Mouse (Mus musculus): Measurements from ENCODE around the gene Rab5if.
"Not testable (repeated sequence)": the region's sequence is repeated elsewhere in the genome, so short reads cannot be mapped to it uniquely, and the experiment has no call there.

Rab5if gene

GRCm38 (mm10) chr2:156886084-156886631 lies 23.2 kb downstream of the Rab5if start:
- CTCF ChIA-PET: no interaction called here

GRCm38 (mm10) chr2:156887017-156887416 lies 24.1 kb downstream of the Rab5if start, which contains the start of gene Sla2:
Gene Sla2 (minus strand): TSS chr2:156887192.
- CTCF ChIA-PET: interaction anchor here (0.6 kb wide), 1 partner anchor 47 kb away, joined by 4 read pairs; no protein-coding TSS in a partner anchor

GRCm38 (mm10) chr2:156888490-156888889 lies 25.6 kb downstream of the Rab5if start:
- CTCF ChIA-PET: no interaction called here

GRCm38 (mm10) chr2:156892240-156892639 lies 29.3 kb downstream of the Rab5if start:
- CTCF ChIA-PET: no interaction called here

- CTCF ChIA-PET: no interaction called here
These were observed 29.9 kb downstream of the Rab5if start for GRCm38 (mm10) chr2:156892821-156893220.

- CTCF ChIA-PET: interaction anchor here (0.6 to 0.7 kb wide), 5 partner anchors 32 to 1969 kb away, joined by 3 to 11 read pairs (median 3); no protein-coding TSS in a partner anchor
These were observed 31.8 kb downstream of the Rab5if start for GRCm38 (mm10) chr2:156894496-156895265.

- CTCF ChIA-PET: no interaction called here
These were observed 33.5 kb downstream of the Rab5if start for GRCm38 (mm10) chr2:156896384-156896914.

GRCm38 (mm10) chr2:156897034-156897433 lies 34.1 kb downstream of the Rab5if start:
- CTCF ChIA-PET: interaction anchor here (0.6 kb wide), 1 partner anchor 970 kb away, joined by 3 read pairs; no protein-coding TSS in a partner anchor

GRCm38 (mm10) chr2:156898374-156898773 lies 35.4 kb downstream of the Rab5if start:
- CTCF ChIA-PET: no interaction called here

GRCm38 (mm10) chr2:156899184-156899583 lies 36.3 kb downstream of the Rab5if start:
- CTCF ChIA-PET: no interaction called here

GRCm38 (mm10) chr2:156901344-156901743 lies 38.4 kb downstream of the Rab5if start:
- CTCF ChIA-PET: interaction anchor here (0.6 kb wide), 1 partner anchor 183 kb away, joined by 3 read pairs; no protein-coding TSS in a partner anchor

GRCm38 (mm10) chr2:156901883-156902282 lies 39.0 kb downstream of the Rab5if start:
- CTCF ChIA-PET: no interaction called here

GRCm38 (mm10) chr2:156902411-156902810 lies 39.5 kb downstream of the Rab5if start:
- CTCF ChIA-PET: not testable (repeated sequence)

- CTCF ChIA-PET: no interaction called here
These were observed 40.4 kb downstream of the Rab5if start for GRCm38 (mm10) chr2:156903367-156903766.

- CTCF ChIA-PET: no interaction called here
These were observed 42.2 kb downstream of the Rab5if start for GRCm38 (mm10) chr2:156904976-156905717.

GRCm38 (mm10) chr2:156905931-156906330 lies 43.0 kb downstream of the Rab5if start:
- CTCF ChIA-PET: not testable (repeated sequence)

- CTCF ChIA-PET: no interaction called here
These were observed 50.3 kb downstream of the Rab5if start for GRCm38 (mm10) chr2:156913191-156913590.

- CTCF ChIA-PET: interaction anchor here (0.5 kb wide), 1 partner anchor 1971 kb away, joined by 5 read pairs; no protein-coding TSS in a partner anchor
These were observed 52.6 kb downstream of the Rab5if start for GRCm38 (mm10) chr2:156915559-156915958.

GRCm38 (mm10) chr2:156916419-156917125 lies 53.6 kb downstream of the Rab5if start:
- CTCF ChIA-PET: no interaction called here

- CTCF ChIA-PET: no interaction called here
These were observed 55.6 kb downstream of the Rab5if start for GRCm38 (mm10) chr2:156918562-156918961.

GRCm38 (mm10) chr2:156919191-156919590 lies 56.3 kb downstream of the Rab5if start:
- CTCF ChIA-PET: not testable (repeated sequence)

Measured in spleen, embryonic (tissue).